Comparison of ENCODE assay signal across 8 mouse cellular contexts in the genomic region with DNA sequence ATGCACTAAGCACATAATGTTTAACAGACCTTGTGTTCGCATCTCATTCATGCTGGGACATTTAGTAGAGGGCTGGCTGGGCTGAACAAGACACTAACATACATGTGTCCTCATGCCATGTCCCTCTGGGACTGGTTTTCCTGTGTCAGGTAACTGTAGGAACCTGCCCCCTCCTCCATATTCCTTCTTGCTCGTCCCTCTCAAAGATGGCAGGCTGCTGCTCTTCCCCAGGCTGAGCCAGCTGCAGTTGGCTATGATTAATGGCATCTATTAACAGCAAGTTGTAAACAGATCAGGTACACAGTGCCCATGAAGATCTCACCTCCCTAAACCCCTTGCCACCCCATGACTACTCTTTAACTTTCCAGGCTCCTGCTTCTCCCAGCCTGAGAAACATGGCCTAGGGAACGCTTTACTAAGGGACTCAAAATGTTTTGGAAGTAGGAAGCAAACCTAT. TPM values are rescaled to one million over a fixed set of nuclear protein-coding genes. Genes with fewer than 3 reads are reported as not detected.
DNase-seq lines count a peak whose midpoint lies in the region; ATAC-seq and TF ChIP-seq lines count a peak whose summit lies in the region.

TSS of gene Igfn1 (minus strand) at position 51 of the 457 bp plus-strand sequence.

- TF ChIP-seq CTCF in kidney, postnatal 0 days (IDR thresholded peaks at IDR 0.05; ENCODE audit: low read depth) = no peak

- ATAC-seq in kidney, postnatal 0 days (replicated peaks; ENCODE audit: low FRiP score, low read depth) = no peak
- no peak for ATAC-seq in forebrain, embryonic 14.5 days
- no peak for ATAC-seq in intestine, embryonic 16.5 days
- ATAC-seq in megakaryocyte, adult 5-6 weeks (ENCODE audit: poor library complexity, severe bottlenecking) = no peak

- no peak within 1 kb of the TSS for H3K27ac ChIP-seq in kidney, postnatal 0 days
- H3K27ac ChIP-seq in forebrain, embryonic 14.5 days (ENCODE audit: low read depth, low read length) = no peak within 1 kb of the TSS
- H3K27ac ChIP-seq in intestine, embryonic 16.5 days (ENCODE audit: low read length) = no peak within 1 kb of the TSS

- H3K9me3 ChIP-seq in kidney, postnatal 0 days (replicated peaks; ENCODE audit: low read length) = no peaks in the 10 kb centered on the region
- H3K9me3 ChIP-seq in forebrain, embryonic 14.5 days (replicated peaks; ENCODE audit: control insufficient read depth, low read length) = no peaks in the 10 kb centered on the region
- H3K9me3 ChIP-seq in intestine, embryonic 16.5 days (ENCODE audit: control insufficient read depth, low read length) = no peaks in the 10 kb centered on the region

- peak within 1 kb of the TSS; percentile 45 for H3K4me3 ChIP-seq in kidney, postnatal 0 days (replicated peaks; ENCODE audit: low read depth, low read length)
- no peak within 1 kb of the TSS for H3K4me3 ChIP-seq in forebrain, embryonic 14.5 days (ENCODE audit: low read depth, low read length)
- peak within 1 kb of the TSS; percentile 55 for H3K4me3 ChIP-seq in intestine, embryonic 16.5 days (ENCODE audit: low read length)
- peak within 1 kb of the TSS; percentile 26 for H3K4me3 ChIP-seq in myocyte

- DNase-seq in kidney, postnatal 0 days (ENCODE audit: low spot score) = peak; percentile 28
- no peak for DNase-seq in kidney, postnatal 4 days
- no peak for DNase-seq in forebrain, embryonic 14.5 days (ENCODE audit: low spot score)
- DNase-seq in cerebellum, adult 8-10 months = no peak
- DNase-seq in layer of hippocampus, adult 18-20 months (ENCODE audit: low spot score in 2 of 2) = no peak

- H3K79me2 ChIP-seq in myocyte (ENCODE audit: control insufficient read depth, insufficient read depth) = no peaks in the 10 kb centered on the region

- no peak within 1 kb of the TSS for H3K9ac ChIP-seq in kidney, postnatal 0 days (ENCODE audit: low read depth, low read length)
- no peak within 1 kb of the TSS for H3K9ac ChIP-seq in forebrain, embryonic 14.5 days (ENCODE audit: low read length)
- peak within 1 kb of the TSS; percentile 65; the same call in 1 of the 2 replicates for H3K9ac ChIP-seq in intestine, embryonic 16.5 days (ENCODE audit: low read depth, low read length)

- no peaks in the 10 kb centered on the region for H3K36me3 ChIP-seq in kidney, postnatal 0 days (ENCODE audit: insufficient read depth, low read length)
- H3K36me3 ChIP-seq in forebrain, embryonic 14.5 days (ENCODE audit: control insufficient read depth, insufficient read depth, low read length) = no peaks in the 10 kb centered on the region
- H3K36me3 ChIP-seq in intestine, embryonic 16.5 days (ENCODE audit: control insufficient read depth, insufficient read depth, low read length) = no peaks in the 10 kb centered on the region
- no peaks in the 10 kb centered on the region for H3K36me3 ChIP-seq in myocyte (ENCODE audit: control insufficient read depth, insufficient read depth)

- H3K4me1 ChIP-seq in kidney, postnatal 0 days (replicated peaks; ENCODE audit: insufficient read depth, low read length) = no peaks in the 10 kb centered on the region; the same call in 1 of the 2 replicates
- H3K4me1 ChIP-seq in forebrain, embryonic 14.5 days (ENCODE audit: control insufficient read depth, insufficient read depth, low read length) = peaks cover 5% of the 10 kb centered on the region; the same call in 1 of the 2 replicates
- no peaks in the 10 kb centered on the region for H3K4me1 ChIP-seq in intestine, embryonic 16.5 days (ENCODE audit: control insufficient read depth, insufficient read depth, low read length)

- WGBS in kidney, postnatal 0 days = 65% methylated on average over 3 of the region's 3 CpGs
- WGBS in forebrain, embryonic 14.5 days = 77% methylated on average over 3 of the region's 3 CpGs
- WGBS in intestine, embryonic 16.5 days = 77% methylated on average over 3 of the region's 3 CpGs

- no peak for TF ChIP-seq POLR2A in myocyte (IDR thresholded peaks at IDR 0.05; ENCODE audit: insufficient read length, low read depth)

- no peaks in the 10 kb centered on the region for H3K27me3 ChIP-seq in kidney, postnatal 0 days (ENCODE audit: insufficient read depth, low read length)
- peaks cover 16% of the 10 kb centered on the region; the same call in 1 of the 2 replicates for H3K27me3 ChIP-seq in forebrain, embryonic 14.5 days (replicated peaks; ENCODE audit: control insufficient read depth, insufficient read depth, low read length)
- H3K27me3 ChIP-seq in intestine, embryonic 16.5 days (replicated peaks; ENCODE audit: control insufficient read depth, insufficient read depth, low read length) = no peaks in the 10 kb centered on the region
- H3K27me3 ChIP-seq in myocyte (ENCODE audit: control insufficient read depth, insufficient read depth, insufficient read length) = no peaks in the 10 kb centered on the region

- peak within 1 kb of the TSS; percentile 87 for H3K4me2 ChIP-seq in kidney, postnatal 0 days (ENCODE audit: low read length)
- H3K4me2 ChIP-seq in forebrain, embryonic 14.5 days (ENCODE audit: low read length) = peak within 1 kb of the TSS; percentile 63
- peak within 1 kb of the TSS; percentile 77 for H3K4me2 ChIP-seq in intestine, embryonic 16.5 days (ENCODE audit: low read depth, low read length)
- H3K4me2 ChIP-seq in myocyte (ENCODE audit: low read depth) = peak within 1 kb of the TSS; percentile 74

- no peak within 1 kb of the TSS for H3ac ChIP-seq in myocyte (ENCODE audit: control insufficient read depth, insufficient read length)

TF ChIP-seq in myocyte, 11 proteins besides CTCF, POLR2A, EP300 and RAD21:
- TF ChIP-seq MYOD1 (IDR thresholded peaks at IDR 0.05; ENCODE audit: control insufficient read depth in 1 of 3, insufficient read length in 2 of 3, low read depth in 2 of 3) (peak in 1 of 3 experiments; percentile 65), TCF12 (IDR thresholded peaks at IDR 0.05; ENCODE audit: insufficient read depth, poor library complexity, severe bottlenecking) (no peak)

RNA-seq across cellular contexts. Expression of gene Igfn1, which starts in this region (rescaled TPM):
- polyA plus RNA-seq in kidney, postnatal 0 days (2015; fragmentation: Nextera tagmentation; extraction: Ambion mirVana) = 0.20 and 0.25 TPM in 2 replicates
- polyA plus RNA-seq in forebrain, embryonic 14.5 days (2014; fragmentation: Nextera tagmentation; extraction: Ambion mirVana) = not detected in 2 replicates
- polyA plus RNA-seq in intestine, embryonic 16.5 days (2015; fragmentation: Nextera tagmentation; extraction: Ambion mirVana) = 0.05 and 0.09 TPM in 2 replicates
- 7.1 TPM for polyA plus RNA-seq in myocyte (2012; fragmentation: generic; extraction: Trizol)
- total RNA-seq in megakaryocyte, adult 5-6 weeks (2015) = not detected in 2 replicates
- total RNA-seq in megakaryocyte, adult 5-6 weeks (2017) = not detected in 2 replicates
- under 1 TPM; 0.23 to 0.59 TPM for total RNA-seq in layer of hippocampus, adult 18-20 months (2021)

Comparison
In these comparisons a context has a peak if more than half of its experiments do, and no peak if none do; other contexts are left out.
1. Peak in DNase-seq, H3K4me3 ChIP-seq and H3K4me2 ChIP-seq in kidney, postnatal 0 days; RNA of the gene not detected or under 1 TPM.